Mouse (Mus musculus) brain, adult 2 months (tissue): ENCODE data around the gene Snx29.

Experiments used
- DNase-seq: peaks from one replicate; pipeline ENCODE4 v3.0.0; 2011; ENCODE audit warnings: low read depth, low spot score

Snx29 gene

DNA sequence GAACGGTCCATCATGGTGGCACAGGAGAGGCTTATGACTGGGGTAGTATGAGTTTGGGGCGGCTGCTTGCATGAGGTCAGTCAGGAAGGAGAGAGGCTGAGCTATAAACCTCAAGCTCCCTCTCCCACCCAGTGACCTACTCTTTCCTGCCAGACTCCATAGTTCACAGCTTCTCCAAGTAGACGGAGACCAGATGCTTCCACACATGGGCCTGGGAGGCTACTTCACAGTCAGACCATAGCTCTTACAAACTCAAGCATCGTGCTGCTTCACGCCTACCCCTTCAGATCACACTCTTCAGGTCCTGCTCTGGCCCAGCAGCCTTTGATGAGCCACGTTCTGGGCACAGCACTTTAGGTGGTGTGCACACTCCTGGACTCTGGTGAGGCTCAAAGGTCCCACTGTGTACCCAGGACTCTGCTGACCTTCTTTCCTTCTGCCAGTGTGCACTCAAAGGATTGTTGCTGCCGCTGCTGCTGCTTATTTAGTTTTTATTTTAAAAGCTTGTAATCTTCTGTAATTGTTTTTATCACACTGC is 313.6 kb downstream of the Snx29 start:
- peak; percentile 46 for DNase-seq

- DNase-seq = no peak
Measured at GRCm38 (mm10) chr16:11636902-11637301, 314.2 kb downstream of the Snx29 start.

GRCm38 (mm10) chr16:11637794-11638193 is 315.1 kb downstream of the Snx29 start:
- no peak for DNase-seq

- DNase-seq = peak; percentile 66
Measured at GRCm38 (mm10) chr16:11638739-11639138, 316.0 kb downstream of the Snx29 start.

DNA sequence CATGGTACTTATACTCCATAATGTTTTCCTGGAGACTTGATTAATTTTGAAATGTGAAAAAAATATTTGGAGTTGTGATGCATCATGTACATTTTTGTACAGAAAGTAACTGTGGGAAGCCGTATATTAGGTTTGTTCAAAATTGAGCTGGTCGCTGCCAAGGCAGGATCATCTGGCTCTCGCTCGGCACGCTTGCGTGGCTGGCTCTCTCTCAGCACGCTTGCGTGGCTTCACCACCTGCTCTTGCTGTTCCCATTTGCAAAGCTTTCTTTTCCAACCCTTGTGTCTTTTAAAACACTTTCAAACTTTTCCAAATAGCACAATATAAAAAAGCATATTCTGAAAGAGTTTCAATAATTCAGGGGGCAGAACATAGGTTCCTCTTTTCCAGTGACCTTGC is 317.2 kb downstream of the Snx29 start:
- DNase-seq = peak; percentile 81

DNA sequence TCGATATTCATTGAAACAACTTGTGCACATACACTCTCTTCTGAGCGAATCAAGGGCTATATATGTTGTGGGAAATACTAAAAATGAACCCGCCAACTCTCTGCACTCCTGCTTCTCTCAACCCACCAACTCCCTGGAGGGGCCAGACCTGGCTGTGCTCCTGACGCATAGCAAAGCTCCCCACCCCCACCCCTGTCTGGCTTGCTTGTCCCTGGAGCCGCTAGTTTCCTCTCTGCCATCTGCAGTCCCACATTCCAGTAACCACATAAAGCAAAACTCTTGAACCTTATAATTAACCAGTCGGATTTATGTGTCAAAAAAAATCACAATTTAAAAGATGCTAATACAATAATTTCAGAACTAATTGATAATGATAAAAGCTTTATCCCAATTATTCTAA is 320.9 kb downstream of the Snx29 start:
- peak; percentile 35 for DNase-seq

- DNase-seq = no peak
Measured at GRCm38 (mm10) chr16:11644399-11644798, 321.7 kb downstream of the Snx29 start.

- no peak for DNase-seq
Measured at GRCm38 (mm10) chr16:11645668-11646067, 323.0 kb downstream of the Snx29 start.

DNA sequence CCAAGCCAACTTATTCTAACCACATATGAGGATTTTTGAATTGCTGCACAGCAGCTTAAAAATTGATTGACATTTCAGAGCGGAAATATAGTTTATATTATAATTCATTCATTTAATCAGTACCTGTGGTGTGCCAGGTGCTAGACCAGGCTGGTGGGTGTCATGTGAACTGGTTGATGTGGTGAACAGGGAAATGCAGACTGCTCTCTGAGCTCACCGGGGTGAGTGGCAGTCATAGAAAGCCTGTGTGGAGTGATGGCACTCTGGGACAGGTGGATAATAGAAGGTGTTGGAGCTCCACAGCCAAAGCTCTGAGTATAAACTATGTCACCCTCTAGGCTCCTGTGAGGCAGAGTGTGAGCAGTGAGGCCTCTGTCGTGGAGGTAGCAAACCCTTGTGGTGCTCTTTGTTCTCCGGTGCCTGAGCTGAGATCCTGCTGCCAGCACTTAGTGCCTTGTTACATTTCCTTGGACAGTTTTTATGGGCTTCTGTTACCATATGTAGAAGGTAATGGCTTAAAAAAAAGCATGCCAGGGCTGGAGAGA is 324.1 kb downstream of the Snx29 start:
- no peak for DNase-seq

DNA sequence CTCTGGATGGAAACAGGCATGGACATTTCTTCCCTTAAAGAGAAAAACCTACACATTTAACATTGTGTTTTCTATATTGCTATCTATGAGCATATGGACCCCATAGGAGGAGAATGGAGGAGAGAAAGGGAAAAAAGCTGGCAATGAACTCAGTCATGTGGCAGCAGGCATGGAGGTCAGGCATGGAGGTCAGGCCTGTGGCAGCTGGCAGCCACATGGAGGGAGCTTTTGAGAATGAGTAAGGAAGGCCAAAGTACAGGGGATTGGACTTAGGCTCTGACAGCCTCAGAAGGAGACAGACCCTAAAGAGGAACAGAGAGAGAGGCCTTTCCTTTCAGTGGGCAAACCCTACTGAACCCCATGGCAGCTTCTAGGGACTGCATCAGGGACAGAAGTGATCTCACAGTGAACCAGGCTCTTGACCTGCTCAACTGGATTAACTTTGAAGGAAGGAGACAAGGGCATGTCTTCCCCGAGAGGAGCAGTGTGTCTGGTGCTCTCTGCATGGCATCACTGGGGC is 325.5 kb downstream of the Snx29 start:
- no peak for DNase-seq

DNA sequence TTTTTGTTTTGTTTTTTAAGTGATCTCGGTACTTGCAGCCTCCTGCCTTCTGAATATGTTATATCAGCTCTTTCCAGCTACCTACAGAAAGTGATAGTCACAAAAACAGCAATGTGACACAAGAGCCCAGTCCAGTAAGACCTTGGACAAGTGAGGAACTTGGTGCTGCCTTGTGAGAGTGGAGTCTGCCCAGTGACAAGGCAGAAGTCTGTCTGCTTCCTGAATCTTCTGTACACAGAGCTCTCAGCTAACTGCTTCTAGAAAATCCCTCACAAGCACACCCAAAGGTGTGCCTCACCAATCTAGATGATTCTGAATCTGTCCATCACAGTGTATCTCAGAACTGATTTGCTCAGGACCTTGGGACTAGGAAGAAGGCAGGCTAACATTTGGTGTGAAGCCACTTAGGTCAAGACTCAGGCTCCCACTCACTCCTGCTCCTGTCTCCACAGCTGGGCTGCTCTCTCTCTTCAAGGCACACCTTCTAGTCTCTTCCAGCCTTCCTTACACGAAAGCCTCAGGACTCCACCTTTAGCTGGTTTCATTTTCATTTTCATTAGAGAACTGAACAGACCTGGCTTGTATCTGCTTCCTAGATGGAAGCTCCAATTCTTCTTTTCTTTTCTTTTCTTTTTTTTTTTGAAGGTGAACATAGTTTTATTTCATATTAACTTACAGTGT is 330.1 kb downstream of the Snx29 start:
- no peak for DNase-seq

DNA sequence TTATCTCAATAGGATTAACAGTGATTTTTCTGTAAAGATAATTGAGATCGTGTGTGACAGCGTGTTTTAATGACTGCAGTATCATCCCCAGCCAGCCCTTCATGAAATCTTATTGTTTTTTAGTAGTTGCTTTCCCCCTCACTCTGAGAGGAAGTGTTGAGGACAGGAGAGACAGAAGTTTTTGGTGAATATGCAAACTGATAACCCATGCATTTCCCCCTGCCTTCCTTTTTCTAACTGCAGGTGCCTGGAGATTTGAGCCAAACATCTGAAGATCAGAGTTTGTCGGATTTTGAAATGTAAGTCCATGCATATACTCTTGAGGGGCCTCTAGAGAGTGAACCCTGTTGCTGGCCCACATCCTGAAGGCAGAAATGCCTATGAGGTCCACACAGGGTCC is 333.2 kb downstream of the Snx29 start:
- DNase-seq = no peak

DNA sequence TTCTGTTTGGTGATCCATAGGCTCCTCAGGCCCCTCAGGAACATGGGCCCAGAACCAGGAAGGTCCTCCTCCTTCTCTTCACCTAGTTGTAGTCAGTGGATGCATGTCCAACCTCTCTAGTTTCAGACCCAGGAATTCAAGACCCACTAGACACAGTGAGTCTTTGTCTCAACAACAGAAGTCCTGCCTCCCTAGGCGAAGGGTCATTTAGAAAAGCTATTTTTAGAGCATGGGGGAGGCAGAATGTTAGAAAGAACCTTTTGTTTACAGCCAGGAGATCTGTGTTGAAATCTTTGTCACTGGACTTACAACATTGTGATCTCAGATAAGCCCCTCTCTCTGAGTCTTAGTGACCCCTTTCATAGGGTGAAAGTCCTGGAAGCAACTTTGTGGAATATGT is 334.4 kb downstream of the Snx29 start:
- no peak for DNase-seq

GRCm38 (mm10) chr16:11659111-11659720 is 336.5 kb downstream of the Snx29 start:
- no peak for DNase-seq

GRCm38 (mm10) chr16:11664896-11665705 is 342.4 kb downstream of the Snx29 start:
- peak; percentile 64 for DNase-seq

- no peak for DNase-seq
Measured at GRCm38 (mm10) chr16:11665869-11666268, 343.2 kb downstream of the Snx29 start.

- DNase-seq = no peak
Measured at GRCm38 (mm10) chr16:11668375-11668774, 345.7 kb downstream of the Snx29 start.

DNA sequence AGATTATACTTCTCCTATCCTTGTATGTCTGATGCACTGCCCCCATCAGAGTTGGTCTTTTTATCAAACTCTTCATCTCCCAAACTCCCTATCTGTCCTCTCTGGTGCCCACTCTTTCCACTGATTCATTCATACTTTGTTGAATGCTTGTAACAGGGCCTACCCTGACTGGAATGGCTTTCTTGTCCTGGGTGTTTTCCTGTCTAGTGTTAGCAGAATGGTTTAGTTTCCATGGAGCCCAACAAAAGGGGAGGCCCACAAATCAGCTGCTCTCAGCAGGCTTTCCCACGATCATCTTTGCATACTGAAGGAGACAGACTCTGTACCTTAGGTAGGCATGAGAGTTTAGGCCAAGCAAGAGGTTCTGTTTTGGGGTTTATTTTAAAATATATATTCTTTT is 346.2 kb downstream of the Snx29 start:
- no peak for DNase-seq

GRCm38 (mm10) chr16:11670251-11670970 is 347.7 kb downstream of the Snx29 start:
- DNase-seq = peak; percentile 89

GRCm38 (mm10) chr16:11670971-11671310 is 348.2 kb downstream of the Snx29 start:
- DNase-seq = peak; percentile 76

DNA sequence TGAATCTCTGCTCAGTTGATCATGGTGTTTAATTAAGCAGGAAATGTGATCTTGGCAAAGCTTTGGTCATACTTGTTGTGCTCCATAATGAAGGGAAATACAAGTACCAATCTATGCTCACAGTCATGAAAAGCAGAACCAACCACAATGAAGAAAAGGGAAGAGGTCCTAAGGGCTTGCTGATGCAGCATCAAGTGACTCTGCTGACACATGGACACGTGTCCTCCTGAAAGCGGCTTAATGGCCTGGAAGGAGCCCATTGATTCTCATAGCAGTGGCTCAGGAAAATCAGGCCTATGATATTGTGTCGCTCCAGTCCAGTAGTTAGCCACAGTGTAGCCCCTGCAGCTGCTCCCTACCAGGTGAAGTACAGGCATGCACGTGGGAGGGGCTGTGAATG is 353.3 kb downstream of the Snx29 start:
- DNase-seq = no peak
